Comparison of ENCODE assay signal across 14 mouse cellular contexts in the genomic region with DNA sequence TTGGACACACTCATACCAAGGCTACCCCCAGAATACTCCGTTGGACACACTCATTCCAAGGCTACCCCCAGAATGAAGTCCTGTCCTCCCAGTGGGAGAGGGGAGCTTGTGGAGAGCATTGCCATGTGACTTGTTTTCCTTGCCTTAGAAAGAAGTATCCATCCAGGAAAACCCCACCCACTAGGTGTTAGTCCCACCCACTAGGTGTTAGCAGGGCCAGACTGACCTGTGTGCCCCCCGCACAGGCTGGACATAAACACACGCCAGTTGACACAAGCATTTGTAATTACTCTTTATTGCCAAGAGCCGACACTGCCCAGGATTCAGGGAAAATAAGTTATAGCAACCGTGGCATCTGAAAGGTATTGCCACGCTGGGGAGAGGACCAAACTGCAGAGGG. TPM values are rescaled to one million over a fixed set of nuclear protein-coding genes. Genes with fewer than 3 reads are reported as not detected.
DNase-seq lines count a peak whose midpoint lies in the region; ATAC-seq lines count a peak whose summit lies in the region.
"Had no signal": no experiment of that assay in that cellular context is flagged by ENCODE, and none has a peak within 500 bp of the region (broad histone marks: within the 10 kb centered on the region; RNA-seq: fewer than 3 reads in every experiment).

No protein-coding gene starts in this region.

- H3K9ac ChIP-seq in heart, embryonic 15.5 days, result no peak overlapping the region
- H3K9ac ChIP-seq in midbrain, embryonic 16.5 days (ENCODE audit: low read depth, low read length), result no peak overlapping the region
- H3K9ac ChIP-seq in neural tube, embryonic 15.5 days (replicated peaks), result 0 out of 2 replicates have a peak overlapping the region, but pooled peaks have one; percentile 61

- peaks cover 46% of the 10 kb centered on the region for H3K36me3 ChIP-seq in heart, embryonic 15.5 days
- H3K36me3 ChIP-seq in midbrain, embryonic 10.5 days, result peaks cover 52% of the 10 kb centered on the region
- no peaks in the 10 kb centered on the region for H3K36me3 ChIP-seq in midbrain, embryonic 16.5 days (ENCODE audit: control insufficient read depth, insufficient read depth, low read length)
- H3K36me3 ChIP-seq in neural tube, embryonic 15.5 days, result no peaks in the 10 kb centered on the region

- H3K27ac ChIP-seq in heart, embryonic 15.5 days, result no peak overlapping the region
- no peak overlapping the region for H3K27ac ChIP-seq in midbrain, embryonic 10.5 days (replicated peaks)
- no peak overlapping the region for H3K27ac ChIP-seq in midbrain, embryonic 16.5 days (ENCODE audit: low read length)
- H3K27ac ChIP-seq in neural tube, embryonic 15.5 days (replicated peaks), result no peak overlapping the region
- H3K27ac ChIP-seq: hindbrain, embryonic 12.5 days had no signal

- no peaks in the 10 kb centered on the region for H3K9me3 ChIP-seq in heart, embryonic 15.5 days (replicated peaks)
- H3K9me3 ChIP-seq in midbrain, embryonic 10.5 days (replicated peaks), result no peaks in the 10 kb centered on the region
- no peaks in the 10 kb centered on the region for H3K9me3 ChIP-seq in midbrain, embryonic 16.5 days (replicated peaks; ENCODE audit: control insufficient read depth, low read length, poor library complexity, severe bottlenecking)
- no peaks in the 10 kb centered on the region for H3K9me3 ChIP-seq in neural tube, embryonic 15.5 days (replicated peaks)
- H3K9me3 ChIP-seq: hindbrain, embryonic 12.5 days had no signal

- H3K4me3 ChIP-seq in heart, embryonic 15.5 days, result 0 out of 2 replicates have a peak overlapping the region, but pooled peaks have one; percentile 78
- peak overlapping the region; percentile 83; the same call in 1 of the 2 replicates for H3K4me3 ChIP-seq in midbrain, embryonic 10.5 days
- no peak overlapping the region for H3K4me3 ChIP-seq in midbrain, embryonic 16.5 days (ENCODE audit: low read depth, low read length)
- H3K4me3 ChIP-seq in neural tube, embryonic 15.5 days (replicated peaks), result peak overlapping the region; percentile 90; the same call in 1 of the 2 replicates

- 80% methylated on average over 6 of the region's 6 CpGs for WGBS in heart, embryonic 15.5 days
- WGBS in midbrain, embryonic 10.5 days, result 91% methylated on average over 6 of the region's 6 CpGs
- 89% methylated on average over 6 of the region's 6 CpGs for WGBS in midbrain, embryonic 16.5 days
- WGBS in neural tube, embryonic 15.5 days, result 85% methylated on average over 6 of the region's 6 CpGs

- intact Hi-C loops in heart, postnatal 25 days (cut with DNase I), result loop anchor here (5.0 kb wide), 1 partner anchor 35 kb away; a partner anchor contains a TSS
- intact Hi-C loops in gastrocnemius, postnatal 14 days (cut with DNase I; ENCODE audit: low total_unique reads), result loop anchor here (5.0 kb wide), 1 partner anchor 95 kb away; no protein-coding TSS in a partner anchor

- H3K4me1 ChIP-seq in heart, embryonic 15.5 days (replicated peaks), result peaks cover 9% of the 10 kb centered on the region; the same call in 1 of the 2 replicates
- peaks cover 13% of the 10 kb centered on the region for H3K4me1 ChIP-seq in midbrain, embryonic 10.5 days
- peaks cover 6% of the 10 kb centered on the region; the same call in 1 of the 2 replicates for H3K4me1 ChIP-seq in midbrain, embryonic 16.5 days (ENCODE audit: control insufficient read depth, insufficient read depth, low read length)
- H3K4me1 ChIP-seq in neural tube, embryonic 15.5 days, result peaks cover 12% of the 10 kb centered on the region

- no peak for DNase-seq in heart, postnatal 25 days (ENCODE audit: low spot score)
- DNase-seq in midbrain, embryonic 10.5 days (ENCODE audit: low spot score), result no peak
- peak; percentile 56 for DNase-seq in kidney, adult 9 months
- DNase-seq in gastrocnemius, postnatal 14 days, result no peak
- DNase-seq: cerebellum, postnatal 36 days; gastrocnemius, postnatal 36 days; lung, embryonic 14.5 days; right cerebral cortex, adult 18-20 months had no signal

- no peak overlapping the region for H3K4me2 ChIP-seq in heart, embryonic 15.5 days
- no peak overlapping the region for H3K4me2 ChIP-seq in midbrain, embryonic 16.5 days (ENCODE audit: low read length)
- peak overlapping the region; percentile 76; the same call in 1 of the 2 replicates for H3K4me2 ChIP-seq in neural tube, embryonic 15.5 days

- H3K27me3 ChIP-seq in heart, embryonic 15.5 days, result no peaks in the 10 kb centered on the region
- no peaks in the 10 kb centered on the region for H3K27me3 ChIP-seq in midbrain, embryonic 10.5 days (ENCODE audit: low read depth, poor library complexity, severe bottlenecking)
- no peaks in the 10 kb centered on the region for H3K27me3 ChIP-seq in midbrain, embryonic 16.5 days (ENCODE audit: control insufficient read depth, insufficient read depth, low read depth, low read length)
- no peaks in the 10 kb centered on the region for H3K27me3 ChIP-seq in neural tube, embryonic 15.5 days (replicated peaks)
- H3K27me3 ChIP-seq: hindbrain, embryonic 12.5 days had no signal

- ATAC-seq in heart, embryonic 15.5 days (replicated peaks; ENCODE audit: insufficient number of reproducible peaks, insufficient read depth, low FRiP score, low read depth), result no peak
- ATAC-seq in midbrain, embryonic 16.5 days, result no peak
- no peak for ATAC-seq in neural tube, embryonic 15.5 days (ENCODE audit: low FRiP score)
- ATAC-seq in CD4-positive, CD25-positive, alpha-beta regulatory T cell, adult 4 months, result no peak

RNA-seq across cellular contexts. Expression of a gene that starts 1.4 kb away (rescaled TPM):
- 98.8 and 108 TPM in 2 replicates for polyA plus RNA-seq in heart, embryonic 15.5 days (2015; fragmentation: Nextera tagmentation; extraction: Ambion mirVana)
- total RNA-seq in heart, postnatal 25 days (2021), result 10 to 100 TPM; 49.0 to 54.6 TPM
- polyA plus RNA-seq in midbrain, embryonic 10.5 days (2016; fragmentation: Nextera tagmentation; extraction: Ambion mirVana), result 112 and 124 TPM in 2 replicates
- polyA plus RNA-seq in midbrain, embryonic 16.5 days (2015; fragmentation: Nextera tagmentation; extraction: Ambion mirVana), result 252 TPM in 2 replicates
- polyA plus RNA-seq in neural tube, embryonic 15.5 days (2015; fragmentation: Nextera tagmentation; extraction: Ambion mirVana), result 243 and 278 TPM in 2 replicates
- 10 to 100 TPM; 27.7 to 30.3 TPM for total RNA-seq in gastrocnemius, postnatal 14 days (2021)
- polyA plus RNA-seq in CD4-positive, CD25-positive, alpha-beta regulatory T cell, adult 4 months (2017; shearing (Covaris generic)), result 100 to 1,000 TPM; 150 to 155 TPM

RNA-seq across cellular contexts. Expression of a gene that starts 8.8 kb away (rescaled TPM):
- 1.3 and 5.0 TPM in 2 replicates for polyA plus RNA-seq in heart, embryonic 15.5 days (2015; fragmentation: Nextera tagmentation; extraction: Ambion mirVana)
- not detected for total RNA-seq in heart, postnatal 25 days (2021)
- polyA plus RNA-seq in midbrain, embryonic 10.5 days (2016; fragmentation: Nextera tagmentation; extraction: Ambion mirVana), result 1.5 and 2.3 TPM in 2 replicates
- polyA plus RNA-seq in midbrain, embryonic 16.5 days (2015; fragmentation: Nextera tagmentation; extraction: Ambion mirVana), result 0.42 and 0.82 TPM in 2 replicates
- 1.1 and 8.3 TPM in 2 replicates for polyA plus RNA-seq in neural tube, embryonic 15.5 days (2015; fragmentation: Nextera tagmentation; extraction: Ambion mirVana)
- not detected for total RNA-seq in gastrocnemius, postnatal 14 days (2021)
- 1 to 10 TPM; 3.6 to 6.2 TPM for polyA plus RNA-seq in CD4-positive, CD25-positive, alpha-beta regulatory T cell, adult 4 months (2017; shearing (Covaris generic))
- total RNA-seq: gastrocnemius, postnatal 36 days had no signal

RNA-seq across cellular contexts. Expression of a gene that starts 25.2 kb away (rescaled TPM):
- 36.1 and 44.2 TPM in 2 replicates for polyA plus RNA-seq in heart, embryonic 15.5 days (2015; fragmentation: Nextera tagmentation; extraction: Ambion mirVana)
- 1 to 10 TPM; 7.7 to 9.2 TPM for total RNA-seq in heart, postnatal 25 days (2021)
- polyA plus RNA-seq in midbrain, embryonic 10.5 days (2016; fragmentation: Nextera tagmentation; extraction: Ambion mirVana), result 21.8 and 22.4 TPM in 2 replicates
- 5.2 and 5.7 TPM in 2 replicates for polyA plus RNA-seq in midbrain, embryonic 16.5 days (2015; fragmentation: Nextera tagmentation; extraction: Ambion mirVana)
- 7.3 and 9.4 TPM in 2 replicates for polyA plus RNA-seq in neural tube, embryonic 15.5 days (2015; fragmentation: Nextera tagmentation; extraction: Ambion mirVana)
- 1 to 10 TPM; 3.9 to 5.3 TPM for total RNA-seq in gastrocnemius, postnatal 14 days (2021)
- under 1 TPM; 0.07 to 0.23 TPM for polyA plus RNA-seq in CD4-positive, CD25-positive, alpha-beta regulatory T cell, adult 4 months (2017; shearing (Covaris generic))

RNA-seq across cellular contexts. Expression of a gene that starts 37.2 kb away (rescaled TPM):
- 17.0 and 19.3 TPM in 2 replicates for polyA plus RNA-seq in heart, embryonic 15.5 days (2015; fragmentation: Nextera tagmentation; extraction: Ambion mirVana)
- 1 to 10 TPM; 8.4 to 9.3 TPM for total RNA-seq in heart, postnatal 25 days (2021)
- polyA plus RNA-seq in midbrain, embryonic 10.5 days (2016; fragmentation: Nextera tagmentation; extraction: Ambion mirVana), result 8.8 and 10.1 TPM in 2 replicates
- polyA plus RNA-seq in midbrain, embryonic 16.5 days (2015; fragmentation: Nextera tagmentation; extraction: Ambion mirVana), result 7.4 and 8.6 TPM in 2 replicates
- polyA plus RNA-seq in neural tube, embryonic 15.5 days (2015; fragmentation: Nextera tagmentation; extraction: Ambion mirVana), result 7.4 and 9.6 TPM in 2 replicates
- total RNA-seq in gastrocnemius, postnatal 14 days (2021), result 1 to 10 TPM; 2.2 to 2.9 TPM
- polyA plus RNA-seq in CD4-positive, CD25-positive, alpha-beta regulatory T cell, adult 4 months (2017; shearing (Covaris generic)), result 10 to 100 TPM in 1 of 2 experiments, 1 to 10 TPM in 1; 6.7 to 11.6 TPM

RNA-seq across cellular contexts. Expression of a gene that starts 51.2 kb away (rescaled TPM):
- polyA plus RNA-seq in heart, embryonic 15.5 days (2015; fragmentation: Nextera tagmentation; extraction: Ambion mirVana), result 0.52 and 0.57 TPM in 2 replicates
- total RNA-seq in heart, postnatal 25 days (2021), result 1 to 10 TPM; 1.3 to 1.7 TPM
- not detected in 2 replicates for polyA plus RNA-seq in midbrain, embryonic 10.5 days (2016; fragmentation: Nextera tagmentation; extraction: Ambion mirVana)
- polyA plus RNA-seq in midbrain, embryonic 16.5 days (2015; fragmentation: Nextera tagmentation; extraction: Ambion mirVana), result 1.5 and 1.7 TPM in 2 replicates
- polyA plus RNA-seq in neural tube, embryonic 15.5 days (2015; fragmentation: Nextera tagmentation; extraction: Ambion mirVana), result 2.2 and 2.9 TPM in 2 replicates
- total RNA-seq in gastrocnemius, postnatal 14 days (2021), result under 1 TPM; 0.39 to 0.53 TPM
- polyA plus RNA-seq in CD4-positive, CD25-positive, alpha-beta regulatory T cell, adult 4 months (2017; shearing (Covaris generic)), result not detected
- polyA plus RNA-seq: erythroblast, embryonic 14.5 days; lung, embryonic 14.5 days had no signal
